In the genomic region with DNA sequence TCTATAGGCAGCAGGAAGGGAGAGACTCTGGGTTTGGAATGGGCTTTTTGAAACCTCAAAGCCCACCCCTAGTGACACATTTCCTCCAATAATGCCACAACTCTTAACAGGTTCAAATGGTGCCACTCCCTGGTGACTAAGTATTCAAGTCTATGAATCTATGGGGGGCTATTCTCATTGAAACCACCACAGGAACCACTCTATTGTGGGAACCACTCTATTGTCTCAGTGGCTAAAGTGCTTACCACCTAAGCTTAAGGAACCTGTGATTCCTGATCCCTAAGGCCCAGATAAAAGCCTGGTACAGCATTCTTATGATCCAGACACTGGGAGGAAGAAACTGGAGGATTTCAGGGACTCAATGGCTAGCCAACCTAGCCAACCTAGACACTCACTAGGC, we compare ENCODE assay signal across 24 mouse cellular contexts.
"Had no signal": no experiment of that assay in that cellular context is flagged by ENCODE, and none has a peak within 500 bp of the region (broad histone marks: within the 10 kb centered on the region; RNA-seq: fewer than 3 reads in every experiment).

No protein-coding gene starts in this region.

- H3K36me3 ChIP-seq: embryonic facial prominence, embryonic 10.5 days; embryonic facial prominence, embryonic 12.5 days; embryonic facial prominence, embryonic 13.5 days; embryonic facial prominence, embryonic 15.5 days; forebrain, embryonic 10.5 days; forebrain, embryonic 12.5 days; forebrain, embryonic 15.5 days had no signal

- H3K27ac ChIP-seq: embryonic facial prominence, embryonic 10.5 days; embryonic facial prominence, embryonic 12.5 days; embryonic facial prominence, embryonic 13.5 days; embryonic facial prominence, embryonic 15.5 days; forebrain, embryonic 10.5 days; forebrain, embryonic 12.5 days; forebrain, embryonic 13.5 days; forebrain, embryonic 15.5 days; gastrocnemius, adult 2 months; heart, adult 2 months had no signal

- H3K4me1 ChIP-seq: embryonic facial prominence, embryonic 10.5 days; embryonic facial prominence, embryonic 12.5 days; embryonic facial prominence, embryonic 13.5 days; embryonic facial prominence, embryonic 15.5 days; forebrain, embryonic 10.5 days; forebrain, embryonic 12.5 days; forebrain, embryonic 13.5 days; forebrain, embryonic 15.5 days had no signal

- H3K4me3 ChIP-seq: embryonic facial prominence, embryonic 10.5 days; embryonic facial prominence, embryonic 12.5 days; embryonic facial prominence, embryonic 13.5 days; embryonic facial prominence, embryonic 15.5 days; erythroblast, embryonic 14.5 days; forebrain, embryonic 10.5 days; forebrain, embryonic 12.5 days; forebrain, embryonic 13.5 days; forebrain, embryonic 15.5 days; gastrocnemius, adult 2 months; heart, adult 2 months had no signal

- H3K9ac ChIP-seq: embryonic facial prominence, embryonic 12.5 days; embryonic facial prominence, embryonic 13.5 days; embryonic facial prominence, embryonic 15.5 days; forebrain, embryonic 12.5 days; forebrain, embryonic 13.5 days; forebrain, embryonic 15.5 days; forebrain, postnatal 0 days had no signal

- H3K9me3 ChIP-seq: embryonic facial prominence, embryonic 10.5 days; embryonic facial prominence, embryonic 12.5 days; embryonic facial prominence, embryonic 13.5 days; embryonic facial prominence, embryonic 15.5 days; forebrain, embryonic 10.5 days; forebrain, embryonic 12.5 days; forebrain, embryonic 13.5 days; forebrain, embryonic 15.5 days had no signal

- DNase-seq: cerebellum, adult 9-11 months; cerebellum, postnatal 10 days; cerebellum, postnatal 14 days; cerebellum, postnatal 25 days; cerebellum, postnatal 36 days; embryo, embryonic 11 days; forebrain, postnatal 0 days; gastrocnemius, adult 2 months; gastrocnemius, postnatal 10 days; gastrocnemius, postnatal 14 days; gastrocnemius, postnatal 25 days; gastrocnemius, postnatal 36 days; heart, adult 11 months; heart, adult 18-20 months; heart, adult 2 months had no signal
